Mouse (Mus musculus) ES-Bruce4 (cell line): ENCODE measurements around the gene Akt1s1.

Experiments
- CTCF ChIP-seq: IDR thresholded peaks from one replicate; pipeline ENCODE4 v1.8.1; 2011; ENCODE audit warnings: low read depth, low read length
- POLR2A ChIP-seq: IDR thresholded peaks from one replicate; pipeline ENCODE4 v1.8.1; 2011; ENCODE audit warnings: low read length; ENCODE audit not compliant: insufficient read depth

DNA sequence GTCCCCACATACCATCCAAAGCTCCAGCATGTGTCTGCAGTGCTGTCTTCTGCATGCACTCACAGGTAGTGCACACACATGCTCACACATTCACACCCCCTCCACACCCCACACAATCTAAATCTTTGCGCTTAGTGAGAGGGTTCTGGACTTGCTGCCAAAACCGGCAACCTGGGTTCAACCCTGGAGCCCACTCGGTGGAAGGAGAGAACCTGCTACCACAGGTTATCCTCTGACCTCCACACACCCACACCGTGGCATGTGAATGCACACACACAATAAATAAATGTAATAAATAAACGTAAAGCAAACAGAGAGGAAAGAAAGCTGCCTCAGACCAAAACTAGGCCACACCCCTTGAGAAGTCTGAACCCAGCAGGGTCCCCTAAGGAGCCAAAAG lies 1.0 kb upstream of the Akt1s1 start:
- no peak for TF ChIP-seq CTCF
- no peak for TF ChIP-seq POLR2A
